Mouse (Mus musculus) cerebellum, adult 2 months (tissue): ENCODE measurements at regions not wholly inside any gene's neighbourhood (a gene's known extent, or its start where the extent isn't known, plus 50 kb on each side); places are given as distances from the start of the nearest gene placed in this dataset.

Experiments used
- CTCF ChIP-seq: fragments of 200-500 bp; IDR thresholded peaks from 2 replicates; pipeline ENCODE4 v1.5.1; 2011; ENCODE audit warnings: low read depth, mild to moderate bottlenecking, control low read depth, low read length, moderate library complexity, borderline replicate concordance; ENCODE audit not compliant: insufficient read depth
- POLR2A ChIP-seq: fragments of 200-500 bp; IDR thresholded peaks from 2 replicates; pipeline ENCODE4 v1.6.1; 2011; ENCODE audit warnings: low read length, control low read depth, borderline replicate concordance; ENCODE audit not compliant: insufficient read depth

DNA sequence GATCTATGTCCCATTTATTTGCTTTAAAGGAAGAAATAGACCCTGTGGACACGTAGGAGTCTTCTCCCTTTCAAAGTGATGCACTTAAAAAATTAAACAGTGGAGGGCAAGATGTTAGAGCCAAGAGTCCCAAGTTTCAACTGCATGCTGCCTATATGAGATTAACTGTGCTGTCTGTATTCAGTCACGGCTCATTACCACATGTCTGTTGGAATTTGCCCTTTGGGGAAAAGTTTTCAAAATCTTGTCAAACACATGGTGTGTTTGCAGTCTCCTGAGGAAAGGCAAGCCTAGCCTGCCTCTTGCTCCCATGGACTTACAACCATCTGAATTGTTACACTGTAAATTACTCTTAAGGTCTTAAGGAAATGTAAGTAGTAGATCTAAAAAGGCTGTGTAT lies 211.9 kb upstream of the Gimd1 start:
- TF ChIP-seq CTCF (no peak), POLR2A (no peak)
